Mouse (Mus musculus) liver, adult 2 months (tissue): ENCODE results near the gene Topors.
A peak's percentile ranks its signal among the peaks of the same experiment; 100 is the strongest.

Source experiments
- CTCF ChIP-seq: fragments of 200-500 bp; IDR thresholded peaks from 2 replicates; pipeline ENCODE4 v1.5.1; 2011; ENCODE audit warnings: low read depth, low read length, control low read depth
- POLR2A ChIP-seq: fragments of 200-500 bp; IDR thresholded peaks from 2 replicates; pipeline ENCODE4 v1.6.1; 2011; ENCODE audit warnings: low read length, control low read depth; ENCODE audit not compliant: insufficient read depth; ENCODE audit errors: extremely low read depth

GRCm38 (mm10) chr4:40268204-40268813 lies 1.3 kb downstream of the Topors start:
- TF ChIP-seq CTCF = peak; percentile 12; the same call in 1 of the 2 replicates
- no peak for TF ChIP-seq POLR2A
